Mouse (Mus musculus) limb, embryonic 14.5 days (tissue): ENCODE data around the gene Dnajc30. TPM values are rescaled to one million over a fixed set of nuclear protein-coding genes. Genes with fewer than 3 reads are reported as not detected.

Source experiments
- ATAC-seq: fragments of 200-750 bp; cut with Nextera tagmentation; 2 replicates; pipeline ENCODE4 v1.8.0; 2017; ENCODE audit warnings: low read depth, moderate number of reproducible peaks, moderate TSS enrichment; ENCODE audit not compliant: low FRiP score
- DNase-seq: peaks from one replicate; pipeline ENCODE4 v3.0.0-alpha.2; 2015; ENCODE audit warnings: low spot score
- H3K27ac ChIP-seq: fragments of 300-500 bp; sonication (generic); replicated peaks from 2 replicates; pipeline ENCODE4 v1.5.1; 2014; ENCODE audit warnings: low read depth, mild to moderate bottlenecking, low read length, moderate library complexity, mixed read lengths
- H3K27me3 ChIP-seq: fragments of 300-500 bp; sonication (generic); 2 replicates; pipeline ENCODE4 v1.6.1; 2014; ENCODE audit warnings: low read length, mixed read lengths; ENCODE audit not compliant: control insufficient read depth, insufficient read depth
- H3K36me3 ChIP-seq: fragments of 300-500 bp; sonication (generic); 2 replicates; pipeline ENCODE4 v1.6.1; 2014; ENCODE audit warnings: mild to moderate bottlenecking, low read length, moderate library complexity, mixed read lengths; ENCODE audit not compliant: control insufficient read depth, insufficient read depth
- H3K4me1 ChIP-seq: fragments of 300-500 bp; sonication (generic); 2 replicates; pipeline ENCODE4 v1.6.1; 2014; ENCODE audit warnings: antibody characterized with exemption, low read length, mixed read lengths; ENCODE audit not compliant: control insufficient read depth, insufficient read depth
- H3K4me2 ChIP-seq: fragments of 300-500 bp; sonication (generic); replicated peaks from 2 replicates; pipeline ENCODE4 v1.6.1; 2014; ENCODE audit warnings: low read depth, mild to moderate bottlenecking, low read length, moderate library complexity; ENCODE audit not compliant: severe bottlenecking
- H3K4me3 ChIP-seq: fragments of 300-500 bp; sonication (generic); replicated peaks from 2 replicates; pipeline ENCODE4 v1.5.1; 2014; ENCODE audit warnings: low read length
- H3K9ac ChIP-seq: fragments of 300-500 bp; sonication (generic); 2 replicates; pipeline ENCODE4 v1.6.1; 2014; ENCODE audit warnings: mild to moderate bottlenecking, low read depth, low read length, moderate library complexity; ENCODE audit not compliant: severe bottlenecking
- H3K9me3 ChIP-seq: fragments of 300-500 bp; sonication (generic); 2 replicates; pipeline ENCODE4 v1.6.1; 2016; ENCODE audit warnings: low read length; ENCODE audit not compliant: control insufficient read depth
- POLR2A ChIP-seq: fragments of 200-500 bp; IDR thresholded peaks from 2 replicates; pipeline ENCODE4 v1.8.0; 2012; ENCODE audit warnings: inconsistent platforms, mild to moderate bottlenecking, moderate library complexity, borderline replicate concordance; ENCODE audit not compliant: insufficient read depth, insufficient read length; ENCODE audit errors: extremely low read depth
- WGBS: fragments of 180-500 bp; shearing (Covaris S2); extraction: QIAGEN DNeasy Blood & Tissue Kit; methylation state at CpG from one replicate; pipeline ENCODE4 v1.1.7; 2014; 5-methylcytosine and 5-hydroxymethylcytosine counted together
- polyA plus RNA-seq, 2 experiments: library from polyadenylated mRNA; depleted of rRNA in 1 of 2; stranded (reverse) in 1 of 2; unstranded in 1 of 2; fragments of >200 nt; fragmentation: Nextera tagmentation in 1 of 2; extraction: Ambion mirVana in 1 of 2; gene quantifications; 2 replicates each; pipeline versions ENCODE4 v1.2.1 to v1.2.3; 2012 to 2014

The Dnajc30 gene
- polyA plus RNA-seq, 2 experiments, result 29.1 to 32.6 TPM

GRCm38 (mm10) chr5:135078482-135078810 is 14.4 kb downstream of the Dnajc30 start:
- Histone ChIP-seq H3K9me3 (no peaks in the 10 kb centered on the region), H3K4me3 (peak overlapping the region; percentile 98), H3K27ac (no peak overlapping the region), H3K4me1 (peaks cover 3% of the 10 kb centered on the region; the same call in 1 of the 2 replicates), H3K27me3 (no peaks in the 10 kb centered on the region), H3K4me2 (peak overlapping the region; percentile 63), H3K36me3 (peaks cover 19% of the 10 kb centered on the region), H3K9ac (peak overlapping the region; percentile 97)
- DNase-seq, result peak; percentile 70
- WGBS, result 1% methylated on average over 11 of the region's 11 CpGs
- peak; percentile 56; the same call in 1 of the 2 replicates for ATAC-seq
- no peak for TF ChIP-seq POLR2A

GRCm38 (mm10) chr5:135079578-135079977 is 15.6 kb downstream of the Dnajc30 start:
- H3K4me1 ChIP-seq, result peaks cover 3% of the 10 kb centered on the region; the same call in 1 of the 2 replicates
- no peaks in the 10 kb centered on the region for H3K9me3 ChIP-seq
- 82% methylated on average over 2 of the region's 2 CpGs for WGBS
- H3K9ac ChIP-seq, result no peak overlapping the region
- H3K27ac ChIP-seq, result no peak overlapping the region
- no peak for TF ChIP-seq POLR2A
- H3K36me3 ChIP-seq, result peaks cover 13% of the 10 kb centered on the region
- ATAC-seq, result no peak
- H3K4me3 ChIP-seq, result no peak overlapping the region
- H3K27me3 ChIP-seq, result no peaks in the 10 kb centered on the region
- H3K4me2 ChIP-seq, result no peak overlapping the region
- DNase-seq, result no peak

GRCm38 (mm10) chr5:135080539-135080938 is 16.5 kb downstream of the Dnajc30 start:
- TF ChIP-seq POLR2A, result no peak
- H3K4me1 ChIP-seq, result peaks cover 3% of the 10 kb centered on the region; the same call in 1 of the 2 replicates
- no peaks in the 10 kb centered on the region for H3K27me3 ChIP-seq
- H3K27ac ChIP-seq, result no peak overlapping the region
- H3K4me2 ChIP-seq, result no peak overlapping the region
- H3K9me3 ChIP-seq, result no peaks in the 10 kb centered on the region
- DNase-seq (no peak), ATAC-seq (no peak)
- H3K36me3 ChIP-seq, result peaks cover 4% of the 10 kb centered on the region
- no peak overlapping the region for H3K9ac ChIP-seq
- 83% methylated on average over 5 of the region's 5 CpGs for WGBS
- H3K4me3 ChIP-seq, result no peak overlapping the region

- DNase-seq, result no peak
- ATAC-seq, result no peak
- Histone ChIP-seq H3K9ac (no peak overlapping the region), H3K36me3 (no peaks in the 10 kb centered on the region), H3K27me3 (peaks cover 10% of the 10 kb centered on the region; the same call in 1 of the 2 replicates), H3K27ac (no peak overlapping the region), H3K9me3 (no peaks in the 10 kb centered on the region), H3K4me1 (no peaks in the 10 kb centered on the region), H3K4me2 (no peak overlapping the region), H3K4me3 (no peak overlapping the region)
- TF ChIP-seq POLR2A, result no peak
- WGBS, result 18% methylated on average over 4 of the region's 4 CpGs
These were observed 22.9 kb downstream of the Dnajc30 start for GRCm38 (mm10) chr5:135086871-135087270.

- H3K36me3 ChIP-seq, result no peaks in the 10 kb centered on the region
- H3K4me3 ChIP-seq, result peak within 1 kb of the TSS; percentile 26
- peak within 1 kb of the TSS; percentile 42 for H3K4me2 ChIP-seq
- 3% methylated on average over 38 of the region's 39 CpGs for WGBS
- no peaks in the 10 kb centered on the region for H3K9me3 ChIP-seq
- no peak for ATAC-seq
- no peak within 1 kb of the TSS for H3K27ac ChIP-seq
- H3K4me1 ChIP-seq, result no peaks in the 10 kb centered on the region
- H3K9ac ChIP-seq, result peak within 1 kb of the TSS; percentile 18; the same call in 1 of the 2 replicates
- no peak for DNase-seq
- H3K27me3 ChIP-seq, result peaks cover 10% of the 10 kb centered on the region; the same call in 1 of the 2 replicates
- TF ChIP-seq POLR2A, result no peak
These were observed 25.7 kb downstream of the Dnajc30 start, which contains the start of gene Mlxipl for GRCm38 (mm10) chr5:135089653-135090052. Gene Mlxipl, plus strand, starts transcription at chr5:135089890.

- Histone ChIP-seq H3K9ac (no peak overlapping the region), H3K27me3 (peaks cover 6% of the 10 kb centered on the region), H3K27ac (no peak overlapping the region), H3K4me3 (no peak overlapping the region), H3K36me3 (no peaks in the 10 kb centered on the region), H3K4me1 (no peaks in the 10 kb centered on the region), H3K4me2 (no peak overlapping the region), H3K9me3 (no peaks in the 10 kb centered on the region)
- TF ChIP-seq POLR2A, result no peak
- WGBS, result 57% methylated on average over 1 of the region's 1 CpGs
- ATAC-seq (no peak), DNase-seq (no peak)
These were observed 37.0 kb downstream of the Dnajc30 start for GRCm38 (mm10) chr5:135100981-135101380.
